Mouse (Mus musculus) stomach, embryonic 14.5 days (tissue): ENCODE measurements around the gene Brd3os. TPM values are rescaled to one million over a fixed set of nuclear protein-coding genes. Genes with fewer than 3 reads are reported as not detected.

Source experiments
- ATAC-seq: fragments of 200-750 bp; cut with Nextera tagmentation; 2 replicates; pipeline ENCODE4 v1.8.0; 2017; ENCODE audit warnings: low read depth, moderate TSS enrichment; ENCODE audit not compliant: insufficient number of reproducible peaks, insufficient read depth, low FRiP score
- H3K27ac ChIP-seq: fragments of 300-500 bp; sonication (generic); 2 replicates; pipeline ENCODE4 v1.5.1; 2014; ENCODE audit warnings: mild to moderate bottlenecking, low read length, moderate library complexity, mixed read lengths
- H3K27me3 ChIP-seq: fragments of 300-500 bp; sonication (generic); 2 replicates; pipeline ENCODE4 v1.6.1; 2014; ENCODE audit warnings: low read length, control low read depth, mixed read lengths; ENCODE audit not compliant: control insufficient read depth, insufficient read depth
- H3K36me3 ChIP-seq: fragments of 300-500 bp; sonication (generic); 2 replicates; pipeline ENCODE4 v1.6.1; 2014; ENCODE audit warnings: mild to moderate bottlenecking, control low read depth, low read length, moderate library complexity, mixed read lengths; ENCODE audit not compliant: control insufficient read depth, insufficient read depth
- H3K4me1 ChIP-seq: fragments of 300-500 bp; sonication (generic); 2 replicates; pipeline ENCODE4 v1.6.1; 2014; ENCODE audit warnings: low read length, control low read depth, mixed read lengths; ENCODE audit not compliant: control insufficient read depth, insufficient read depth
- H3K4me2 ChIP-seq: fragments of 300-500 bp; sonication (generic); replicated peaks from 2 replicates; pipeline ENCODE4 v1.6.1; 2014; ENCODE audit warnings: low read depth, low read length, control low read depth
- H3K4me3 ChIP-seq: fragments of 300-500 bp; sonication (generic); 2 replicates; pipeline ENCODE4 v1.5.1; 2014; ENCODE audit warnings: low read depth, low read length, control low read depth
- H3K9ac ChIP-seq: fragments of 300-500 bp; sonication (generic); replicated peaks from 2 replicates; pipeline ENCODE4 v1.6.1; 2014; ENCODE audit warnings: low read depth, mild to moderate bottlenecking, control low read depth, low read length, moderate library complexity, mixed read lengths
- H3K9me3 ChIP-seq: fragments of 300-500 bp; sonication (generic); 2 replicates; pipeline ENCODE4 v1.6.1; 2016; ENCODE audit warnings: low read depth, low read length, control low read depth; ENCODE audit not compliant: control insufficient read depth
- WGBS: fragments of 180-500 bp; shearing (Covaris S2); extraction: QIAGEN DNeasy Blood & Tissue Kit; methylation state at CpG from one replicate; pipeline ENCODE4 v1.1.7; 2014; 5-methylcytosine and 5-hydroxymethylcytosine counted together
- polyA plus RNA-seq: library from polyadenylated mRNA; unstranded; fragments of >200 nt; fragmentation: Nextera tagmentation; extraction: Ambion mirVana; gene quantifications from 2 replicates; pipeline ENCODE4 v1.2.1, GENCODE M21; 2014

The Brd3os gene
- polyA plus RNA-seq, 1 experiment from 2014 or later: 11.5 TPM

DNA sequence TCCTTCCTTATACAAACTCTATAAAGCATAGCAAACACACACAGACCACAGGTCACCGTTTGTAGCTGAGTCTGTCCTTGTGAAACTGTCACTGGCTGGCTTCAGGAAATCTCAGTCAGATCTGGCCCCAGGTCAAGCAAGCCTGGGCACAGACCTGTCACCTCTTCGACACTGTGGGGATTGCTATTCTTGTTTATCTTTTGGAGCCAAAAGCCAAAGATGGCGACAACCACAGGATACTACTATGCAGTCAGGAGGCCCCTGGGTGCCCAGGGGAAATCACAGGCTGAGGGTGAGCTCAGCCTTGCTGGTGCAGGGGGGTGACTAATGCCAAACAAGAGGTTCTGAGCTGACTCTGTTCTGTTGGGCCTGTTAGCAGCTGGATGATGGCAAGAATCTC is 25.7 kb upstream of the Brd3os start:
- no peaks in the 10 kb centered on the region for H3K9me3 ChIP-seq
- no peaks in the 10 kb centered on the region for H3K36me3 ChIP-seq
- no peak overlapping the region for H3K9ac ChIP-seq
- H3K27ac ChIP-seq: peak overlapping the region; percentile 74; the same call in 1 of the 2 replicates
- 15% methylated on average over 3 of the region's 3 CpGs for WGBS
- ATAC-seq: 0 out of 2 replicates have a peak, but pooled peaks have one; percentile 7
- no peak overlapping the region for H3K4me3 ChIP-seq
- no peaks in the 10 kb centered on the region for H3K27me3 ChIP-seq
- peaks cover 81% of the 10 kb centered on the region for H3K4me1 ChIP-seq
- H3K4me2 ChIP-seq: no peak overlapping the region

GRCm38 (mm10) chr2:27417648-27418153 is 24.4 kb upstream of the Brd3os start:
- peaks cover 69% of the 10 kb centered on the region for H3K4me1 ChIP-seq
- ATAC-seq: no peak
- peak overlapping the region; percentile 40; the same call in 1 of the 2 replicates for H3K27ac ChIP-seq
- no peak overlapping the region for H3K4me3 ChIP-seq
- no peak overlapping the region for H3K4me2 ChIP-seq
- H3K9me3 ChIP-seq: no peaks in the 10 kb centered on the region
- 59% methylated on average over 5 of the region's 5 CpGs for WGBS
- H3K27me3 ChIP-seq: no peaks in the 10 kb centered on the region
- no peaks in the 10 kb centered on the region for H3K36me3 ChIP-seq
- H3K9ac ChIP-seq: no peak overlapping the region

- no peak for ATAC-seq
- Histone ChIP-seq H3K9ac (no peak overlapping the region), H3K4me2 (0 out of 2 replicates have a peak overlapping the region, but pooled peaks have one; percentile 3), H3K36me3 (no peaks in the 10 kb centered on the region), H3K4me3 (no peak overlapping the region), H3K4me1 (peaks cover 73% of the 10 kb centered on the region), H3K27me3 (no peaks in the 10 kb centered on the region), H3K27ac (peak overlapping the region; percentile 40; the same call in 1 of the 2 replicates), H3K9me3 (no peaks in the 10 kb centered on the region)
- WGBS: 21% methylated on average over 6 of the region's 6 CpGs
Observed at GRCm38 (mm10) chr2:27418577-27419070, 23.5 kb upstream of the Brd3os start.

DNA sequence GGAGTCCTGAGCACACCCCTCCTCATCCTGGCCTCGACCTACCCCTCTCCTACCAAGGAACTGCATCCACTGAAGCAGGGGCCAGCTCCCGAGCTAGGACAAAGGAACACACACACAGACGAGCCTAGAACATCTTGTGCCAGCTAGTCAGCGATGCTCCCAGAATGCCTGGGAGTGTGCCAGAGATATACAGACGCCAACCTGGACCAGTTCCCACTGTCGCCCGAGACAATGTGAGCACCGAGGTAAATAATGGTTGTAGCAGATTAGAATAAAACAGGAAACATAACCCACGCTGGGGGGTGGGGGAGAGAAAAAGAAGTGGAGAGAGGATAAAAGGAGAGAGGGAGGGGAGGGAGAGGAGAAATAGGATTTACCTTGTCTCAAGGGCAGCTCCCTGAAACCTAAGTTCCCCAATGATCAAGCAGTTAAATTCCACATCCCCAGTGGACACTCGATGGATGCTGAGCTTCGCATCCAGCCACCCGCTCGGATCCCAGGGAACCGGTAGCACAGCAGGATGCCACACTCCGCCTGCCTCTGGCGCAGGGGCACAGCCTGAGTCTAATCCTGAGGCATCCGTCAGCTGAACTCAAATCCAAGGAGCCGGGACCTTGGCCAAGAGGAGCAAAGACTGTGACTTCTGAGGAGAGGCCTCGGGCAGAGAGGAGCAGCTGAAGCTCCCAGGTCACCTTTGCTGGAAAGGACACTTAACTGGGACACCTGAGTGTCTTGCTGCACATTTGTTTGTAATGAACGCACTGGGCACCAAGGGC is 20.6 kb upstream of the Brd3os start:
- Histone ChIP-seq H3K27ac (no peak overlapping the region), H3K9me3 (no peaks in the 10 kb centered on the region), H3K4me2 (no peak overlapping the region), H3K4me1 (peaks cover 59% of the 10 kb centered on the region), H3K27me3 (no peaks in the 10 kb centered on the region), H3K36me3 (no peaks in the 10 kb centered on the region), H3K9ac (no peak overlapping the region), H3K4me3 (no peak overlapping the region)
- ATAC-seq: no peak
- 80% methylated on average over 20 of the region's 20 CpGs for WGBS

GRCm38 (mm10) chr2:27423596-27423995 is 18.5 kb upstream of the Brd3os start:
- no peak overlapping the region for H3K4me3 ChIP-seq
- ATAC-seq: no peak
- H3K27ac ChIP-seq: peak overlapping the region; percentile 27; the same call in 1 of the 2 replicates
- H3K4me1 ChIP-seq: peaks cover 50% of the 10 kb centered on the region
- no peaks in the 10 kb centered on the region for H3K27me3 ChIP-seq
- H3K9me3 ChIP-seq: no peaks in the 10 kb centered on the region
- 56% methylated on average over 7 of the region's 7 CpGs for WGBS
- H3K36me3 ChIP-seq: no peaks in the 10 kb centered on the region
- H3K9ac ChIP-seq: no peak overlapping the region
- peak overlapping the region; percentile 95; the same call in 1 of the 2 replicates for H3K4me2 ChIP-seq

DNA sequence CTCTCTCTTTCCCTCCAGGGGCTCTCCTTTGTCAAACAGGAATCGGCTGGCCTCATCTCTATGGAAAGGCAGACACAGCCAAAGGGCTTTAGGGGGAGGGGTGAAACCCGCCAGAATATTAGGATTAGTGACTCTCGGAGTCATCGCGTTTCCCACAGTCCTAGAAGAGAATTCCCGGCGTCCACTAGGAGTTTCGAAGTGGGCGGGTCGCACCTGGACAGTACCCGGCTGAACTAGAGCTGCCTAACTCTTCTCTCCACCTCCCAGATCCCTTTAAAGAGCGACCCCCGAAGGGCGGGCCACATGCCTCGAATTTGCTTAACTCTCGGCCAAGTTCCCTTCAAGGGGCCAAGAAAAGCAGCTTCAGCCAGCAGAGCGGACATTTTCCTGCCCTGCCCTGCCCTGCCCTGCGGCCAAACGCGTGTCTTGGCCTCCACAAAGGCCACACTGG is 16.9 kb upstream of the Brd3os start:
- Histone ChIP-seq H3K4me1 (peaks cover 34% of the 10 kb centered on the region; the same call in 1 of the 2 replicates), H3K9ac (peak overlapping the region; percentile 74)
- under 1% methylated on average over 20 of the region's 20 CpGs for WGBS

GRCm38 (mm10) chr2:27425751-27426405 is 16.2 kb upstream of the Brd3os start:
- peak overlapping the region; percentile 74 for H3K9ac ChIP-seq
- ATAC-seq: no peak
- peak overlapping the region; percentile 85 for H3K4me3 ChIP-seq
- H3K4me1 ChIP-seq: peaks cover 34% of the 10 kb centered on the region; the same call in 1 of the 2 replicates
- H3K36me3 ChIP-seq: no peaks in the 10 kb centered on the region
- 1% methylated on average over 60 of the region's 60 CpGs for WGBS
- peak overlapping the region; percentile 95 for H3K4me2 ChIP-seq
- no peaks in the 10 kb centered on the region for H3K27me3 ChIP-seq
- H3K9me3 ChIP-seq: no peaks in the 10 kb centered on the region
- H3K27ac ChIP-seq: peak overlapping the region; percentile 59; the same call in 1 of the 2 replicates

More for the DNA sequence above, 16.9 kb upstream of the Brd3os start:
- Histone ChIP-seq H3K27me3 (no peaks in the 10 kb centered on the region), H3K4me3 (peak overlapping the region; percentile 85), H3K9me3 (no peaks in the 10 kb centered on the region), H3K27ac (peak overlapping the region; percentile 59), H3K4me2 (peak overlapping the region; percentile 95), H3K36me3 (no peaks in the 10 kb centered on the region)
- ATAC-seq: no peak

- Histone ChIP-seq H3K4me3 (peak overlapping the region; percentile 85), H3K27me3 (no peaks in the 10 kb centered on the region), H3K9ac (peak overlapping the region; percentile 74), H3K4me1 (peaks cover 32% of the 10 kb centered on the region; the same call in 1 of the 2 replicates), H3K36me3 (no peaks in the 10 kb centered on the region), H3K4me2 (peak overlapping the region; percentile 95), H3K27ac (peak overlapping the region; percentile 70), H3K9me3 (no peaks in the 10 kb centered on the region)
- peak; percentile 28; the same call in 1 of the 2 replicates for ATAC-seq
- under 1% methylated on average over 37 of the region's 64 CpGs for WGBS
Observed at GRCm38 (mm10) chr2:27426406-27426854, 15.7 kb upstream of the Brd3os start.
